ENCODE assay signal across 8 mouse cellular contexts in genomic region chr5:71658115-71658497, GRCm38 (mm10). TPM values are rescaled to one million over a fixed set of nuclear protein-coding genes. Genes with fewer than 3 reads are reported as not detected.
DNase-seq lines count a peak whose midpoint lies in the region; ATAC-seq and TF ChIP-seq lines count a peak whose summit lies in the region.

TSS of gene Gabra4 (minus strand) at chr5:71658308.

- TF ChIP-seq CTCF in liver, postnatal 0 days (IDR thresholded peaks at IDR 0.05; ENCODE audit: low read depth) = no peak
- TF ChIP-seq CTCF in stomach, postnatal 0 days (IDR thresholded peaks at IDR 0.05; ENCODE audit: low read depth) = no peak

- 1% methylated on average over 15 of the region's 15 CpGs for WGBS in heart, embryonic 14.5 days
- WGBS in forebrain, embryonic 16.5 days = 0% methylated on average over 15 of the region's 15 CpGs
- WGBS in liver, postnatal 0 days (ENCODE audit: insufficient replicate concordance) = under 1% methylated on average over 15 of the region's 15 CpGs
- under 1% methylated on average over 15 of the region's 15 CpGs for WGBS in stomach, postnatal 0 days

- H3K4me3 ChIP-seq in heart, embryonic 14.5 days (ENCODE audit: control insufficient read depth in 1 of 2, insufficient read depth in 1 of 2, low read depth in 1 of 2, low read length in 2 of 2) = peak within 1 kb of the TSS; percentile 67 to 81
- H3K4me3 ChIP-seq in forebrain, embryonic 16.5 days (replicated peaks; ENCODE audit: low read length) = peak within 1 kb of the TSS; percentile 52
- H3K4me3 ChIP-seq in liver, postnatal 0 days (ENCODE audit: low read depth, low read length) = peak within 1 kb of the TSS; percentile 41
- H3K4me3 ChIP-seq in stomach, postnatal 0 days (ENCODE audit: low read depth, low read length) = peak within 1 kb of the TSS; percentile 45

- H3K27me3 ChIP-seq in heart, embryonic 14.5 days (ENCODE audit: control insufficient read depth, insufficient read depth, low read length) = no peaks in the 10 kb centered on the region; the same call in 1 of the 2 replicates
- H3K27me3 ChIP-seq in forebrain, embryonic 16.5 days (replicated peaks; ENCODE audit: control insufficient read depth, insufficient read depth, low read length) = no peaks in the 10 kb centered on the region
- H3K27me3 ChIP-seq in liver, postnatal 0 days (ENCODE audit: insufficient read depth, low read length) = peaks cover 21% of the 10 kb centered on the region
- no peaks in the 10 kb centered on the region; the same call in 1 of the 2 replicates for H3K27me3 ChIP-seq in stomach, postnatal 0 days (ENCODE audit: control insufficient read depth, insufficient read depth, low read length)

- H3K36me3 ChIP-seq in heart, embryonic 14.5 days (ENCODE audit: control insufficient read depth, insufficient read depth, low read length) = no peaks in the 10 kb centered on the region
- no peaks in the 10 kb centered on the region for H3K36me3 ChIP-seq in forebrain, embryonic 16.5 days (ENCODE audit: control insufficient read depth, insufficient read depth)
- H3K36me3 ChIP-seq in liver, postnatal 0 days (replicated peaks; ENCODE audit: insufficient read depth, low read length) = no peaks in the 10 kb centered on the region
- no peaks in the 10 kb centered on the region for H3K36me3 ChIP-seq in stomach, postnatal 0 days (ENCODE audit: control insufficient read depth, insufficient read depth, low read length)

- H3K9ac ChIP-seq in heart, embryonic 14.5 days (ENCODE audit: low read length) = peak within 1 kb of the TSS; percentile 66
- peak within 1 kb of the TSS; percentile 56 for H3K9ac ChIP-seq in forebrain, embryonic 16.5 days (replicated peaks; ENCODE audit: low read depth, low read length)
- H3K9ac ChIP-seq in liver, postnatal 0 days (replicated peaks) = no peak within 1 kb of the TSS
- H3K9ac ChIP-seq in stomach, postnatal 0 days (ENCODE audit: low read length) = peak within 1 kb of the TSS; percentile 27; the same call in 1 of the 2 replicates

- DNase-seq in heart, adult 18-20 months = no peak
- peak; percentile 12 to 30 for DNase-seq in adrenal gland, postnatal 36 days
- DNase-seq in kidney, postnatal 36 days = peak; percentile 6 to 25
- DNase-seq in liver, postnatal 0 days = peak; percentile 13
- peak; percentile 52 for DNase-seq in stomach, postnatal 0 days (ENCODE audit: low spot score)
- DNase-seq in spleen, postnatal 14 days (ENCODE audit: low spot score in 2 of 2) = no peak

- H3K4me1 ChIP-seq in heart, embryonic 14.5 days (ENCODE audit: control insufficient read depth in 2 of 2, insufficient read depth in 2 of 2, low read length in 2 of 2) = peaks cover 3 to 6% of the 10 kb centered on the region in 2 experiments; a peak in 2 of 4 replicates
- peaks cover 9% of the 10 kb centered on the region; the same call in 1 of the 2 replicates for H3K4me1 ChIP-seq in forebrain, embryonic 16.5 days (replicated peaks; ENCODE audit: control insufficient read depth, insufficient read depth, low read length)
- peaks cover 8% of the 10 kb centered on the region for H3K4me1 ChIP-seq in liver, postnatal 0 days (ENCODE audit: insufficient read depth)
- H3K4me1 ChIP-seq in stomach, postnatal 0 days (replicated peaks; ENCODE audit: control insufficient read depth, insufficient read depth) = peaks cover 7% of the 10 kb centered on the region; the same call in 1 of the 2 replicates

- ATAC-seq in heart, embryonic 14.5 days (ENCODE audit: insufficient number of reproducible peaks, insufficient read depth, low FRiP score, low read depth) = 0 out of 2 replicates have a peak, but pooled peaks have one; percentile 13
- ATAC-seq in forebrain, embryonic 16.5 days = peak; percentile 31
- ATAC-seq in liver, postnatal 0 days = no peak
- ATAC-seq in stomach, postnatal 0 days (ENCODE audit: low FRiP score, low TSS enrichment) = no peak

- no peaks in the 10 kb centered on the region for H3K9me3 ChIP-seq in heart, embryonic 14.5 days (ENCODE audit: control insufficient read depth, low read length)
- no peaks in the 10 kb centered on the region for H3K9me3 ChIP-seq in forebrain, embryonic 16.5 days (ENCODE audit: control insufficient read depth, low read length)
- H3K9me3 ChIP-seq in liver, postnatal 0 days (ENCODE audit: low read length) = no peaks in the 10 kb centered on the region
- no peaks in the 10 kb centered on the region for H3K9me3 ChIP-seq in stomach, postnatal 0 days (ENCODE audit: control insufficient read depth, low read length)

- TF ChIP-seq EP300 in liver, postnatal 0 days (IDR thresholded peaks at IDR 0.05; ENCODE audit: low read depth) = no peak
- no peak for TF ChIP-seq EP300 in stomach, postnatal 0 days (optimal IDR thresholded peaks at IDR 0.05)

- H3K27ac ChIP-seq in heart, embryonic 14.5 days (replicated peaks in 1 of 2; ENCODE audit: control insufficient read depth in 1 of 2, insufficient read depth in 1 of 2, low read depth in 2 of 2, low read length in 2 of 2) = no peak within 1 kb of the TSS
- no peak within 1 kb of the TSS for H3K27ac ChIP-seq in forebrain, embryonic 16.5 days (ENCODE audit: low read length)
- no peak within 1 kb of the TSS for H3K27ac ChIP-seq in liver, postnatal 0 days (ENCODE audit: low read depth)
- no peak within 1 kb of the TSS for H3K27ac ChIP-seq in stomach, postnatal 0 days (replicated peaks)

- peak within 1 kb of the TSS; percentile 98 for H3K4me2 ChIP-seq in heart, embryonic 14.5 days (ENCODE audit: low read length)
- peak within 1 kb of the TSS; percentile 100 for H3K4me2 ChIP-seq in forebrain, embryonic 16.5 days (ENCODE audit: low read length)
- H3K4me2 ChIP-seq in liver, postnatal 0 days (ENCODE audit: low read depth, low read length) = peak within 1 kb of the TSS; percentile 65
- H3K4me2 ChIP-seq in stomach, postnatal 0 days (replicated peaks; ENCODE audit: low read depth) = peak within 1 kb of the TSS; percentile 86

RNA-seq across cellular contexts. Expression of gene Gabra4, which starts in this region (rescaled TPM):
- polyA plus RNA-seq in heart, embryonic 14.5 days (2014; fragmentation: Nextera tagmentation; extraction: Ambion mirVana) = 5.2 and 6.6 TPM in 2 replicates
- total RNA-seq in heart, adult 18-20 months (2021) = not detected
- under 1 TPM; 0.10 to 0.13 TPM for total RNA-seq in adrenal gland, postnatal 36 days (2021)
- 16.4 and 23.4 TPM in 2 replicates for polyA plus RNA-seq in forebrain, embryonic 16.5 days (2015; fragmentation: Nextera tagmentation; extraction: Ambion mirVana)
- not detected in 2 replicates for polyA plus RNA-seq in liver, postnatal 0 days (2015; fragmentation: Nextera tagmentation; extraction: Ambion mirVana)
- 1.0 and 1.5 TPM in 2 replicates for polyA plus RNA-seq in stomach, postnatal 0 days (2015; fragmentation: Nextera tagmentation; extraction: Ambion mirVana)

Comparison
In these comparisons a context has a peak if more than half of its experiments do, and no peak if none do; other contexts are left out.
1. Peak in DNase-seq in adrenal gland, postnatal 36 days; RNA of the gene not detected or under 1 TPM.
2. Peak in DNase-seq, H3K4me3 ChIP-seq and H3K4me2 ChIP-seq in liver, postnatal 0 days; RNA of the gene not detected or under 1 TPM.
3. ATAC-seq: peak in heart, embryonic 14.5 days (single experiment) and forebrain, embryonic 16.5 days (single experiment); none in liver, postnatal 0 days (single experiment) and stomach, postnatal 0 days (single experiment).
4. DNase-seq: peak in kidney, postnatal 36 days (2 of 2) and stomach, postnatal 0 days (single experiment); none in heart, adult 18-20 months (0 of 2) and spleen, postnatal 14 days (0 of 2).
5. Peak in every context shown above with its lines, with median percentiles within 50 percentile points of each other: H3K4me2 ChIP-seq and H3K4me3 ChIP-seq.